Mouse (Mus musculus) inflammation-experienced regulatory T-cells, adult 6 months (primary cell): ENCODE results near the gene Lrrc46. TPM values are rescaled to one million over a fixed set of nuclear protein-coding genes. Genes with fewer than 3 reads are reported as not detected.
A peak's percentile ranks its signal among the peaks of the same experiment; 100 is the strongest.

ENCODE experiments used
- ATAC-seq: one replicate; pipeline ENCODE4 v1.8.0; 2017
- polyA plus RNA-seq, 3 experiments: library from polyadenylated mRNA; unstranded; fragments of 100-300 nt; shearing (Covaris generic); gene quantifications; one replicate each; pipeline ENCODE4 v1.2.1; 2017

Gene Lrrc46
- polyA plus RNA-seq, 3 experiments from 2014 or later, result not detected

DNA sequence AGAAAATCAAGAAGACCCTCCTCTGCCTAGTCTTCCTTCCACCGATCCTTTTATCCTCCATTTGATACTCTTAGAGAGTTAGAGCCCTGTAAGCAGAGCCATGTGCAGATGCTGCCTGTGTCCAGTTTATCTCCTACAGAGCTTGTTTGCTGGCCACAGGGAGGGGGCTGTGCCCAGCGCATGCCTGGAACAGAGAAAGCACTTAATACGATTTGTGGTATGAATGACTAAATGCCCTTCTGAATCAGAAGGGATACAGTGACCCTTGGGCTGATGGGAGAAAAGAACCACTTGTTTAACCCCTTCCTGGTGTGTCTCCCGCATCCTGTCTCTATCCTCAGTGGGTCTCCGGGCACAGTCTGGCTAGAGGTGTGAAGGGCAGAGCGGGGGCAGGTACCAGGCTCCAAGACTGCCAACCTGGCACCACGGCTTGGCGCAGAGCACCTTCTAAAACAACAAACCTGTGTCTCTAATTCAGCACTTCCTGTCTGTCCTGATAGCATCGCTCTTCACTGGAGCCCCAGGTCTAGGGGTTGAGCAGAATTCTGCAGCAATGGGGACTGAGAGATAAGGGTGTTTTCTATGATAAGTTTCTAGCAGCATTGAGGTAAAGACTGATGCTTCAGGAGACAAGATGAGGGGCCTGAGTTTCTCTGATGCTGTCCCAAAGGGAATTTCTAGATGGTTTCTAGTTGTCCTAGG lies 34.0 kb downstream of the Lrrc46 start:
- ATAC-seq, result peak; percentile 87

DNA sequence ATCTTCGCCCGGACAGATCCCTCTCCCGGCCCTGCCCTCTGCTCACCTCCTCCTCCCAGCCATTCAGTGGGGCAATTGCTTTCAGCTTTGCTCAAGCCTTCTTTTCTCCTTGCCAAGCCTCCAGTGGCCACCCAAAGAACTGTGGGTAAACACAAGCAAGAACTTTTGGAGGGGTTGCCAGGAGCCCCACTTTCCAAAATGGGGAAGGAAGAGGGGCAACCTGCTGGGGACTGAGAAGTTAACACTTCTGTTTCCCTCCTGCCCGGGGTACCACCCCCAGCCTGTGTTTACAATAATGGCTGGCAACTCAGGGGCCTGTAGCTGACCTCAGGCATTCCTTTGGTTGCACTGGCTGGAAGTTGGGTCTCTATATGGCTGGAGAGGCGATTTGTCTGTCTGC lies 38.0 kb downstream of the Lrrc46 start:
- no peak for ATAC-seq

DNA sequence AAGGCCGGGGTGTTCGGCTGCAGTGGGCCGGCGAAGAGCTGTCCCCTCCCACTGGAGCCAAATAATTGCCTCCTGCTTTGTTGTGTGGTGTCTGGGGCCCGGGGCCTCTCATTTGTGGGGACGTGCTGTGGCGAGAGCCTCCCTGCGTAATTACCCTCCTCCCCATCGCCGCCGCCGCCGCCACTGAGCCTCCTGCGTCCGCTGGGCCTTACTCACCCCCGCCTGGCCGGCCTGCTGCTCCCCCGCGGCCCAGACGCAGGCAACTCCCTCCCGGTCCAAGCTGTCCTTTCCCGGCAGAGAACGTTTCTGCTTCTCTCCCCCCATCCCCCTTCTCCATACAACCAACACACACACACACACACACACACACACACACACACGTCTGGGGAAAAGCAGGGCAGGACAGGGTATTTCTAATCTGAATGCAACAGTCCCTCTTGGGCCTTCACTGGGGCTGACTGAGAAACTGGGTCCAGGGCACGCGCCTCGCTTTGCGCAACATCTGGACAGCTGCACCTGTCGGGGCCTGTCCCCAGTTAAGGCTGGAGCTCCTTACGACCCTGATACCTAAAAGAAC lies 43.7 kb downstream of the Lrrc46 start:
- no peak for ATAC-seq

DNA sequence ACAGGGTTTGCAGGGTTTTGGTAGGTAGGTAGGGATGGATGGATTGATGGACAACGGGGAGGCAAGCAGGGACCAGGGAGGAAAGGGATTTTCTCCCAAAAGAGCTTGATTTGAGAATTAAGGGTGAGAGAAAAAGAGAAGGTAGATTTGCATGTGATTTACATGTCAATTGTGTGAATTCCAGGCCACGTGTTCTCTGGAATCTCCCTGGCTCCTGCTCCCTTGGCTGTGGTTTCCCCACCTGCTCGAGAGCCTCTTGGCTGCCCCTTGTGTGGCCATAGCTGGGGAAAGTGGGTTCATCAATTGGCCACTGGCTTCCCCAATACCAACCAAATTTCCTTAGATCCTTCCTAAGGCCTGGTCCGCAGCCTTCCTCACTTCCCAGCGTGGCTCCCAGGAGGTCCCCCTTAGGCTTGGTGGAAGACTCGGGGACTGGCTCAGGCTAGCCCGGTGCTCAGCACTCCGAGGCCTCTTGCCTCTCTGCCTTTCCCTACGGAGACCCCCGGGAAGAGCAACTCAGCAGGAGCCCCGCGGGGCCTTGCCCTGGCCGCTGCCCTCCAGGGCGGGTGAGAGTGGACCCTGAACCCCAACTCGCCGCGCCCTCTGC lies 44.3 kb downstream of the Lrrc46 start:
- ATAC-seq, result peak; percentile 18

DNA sequence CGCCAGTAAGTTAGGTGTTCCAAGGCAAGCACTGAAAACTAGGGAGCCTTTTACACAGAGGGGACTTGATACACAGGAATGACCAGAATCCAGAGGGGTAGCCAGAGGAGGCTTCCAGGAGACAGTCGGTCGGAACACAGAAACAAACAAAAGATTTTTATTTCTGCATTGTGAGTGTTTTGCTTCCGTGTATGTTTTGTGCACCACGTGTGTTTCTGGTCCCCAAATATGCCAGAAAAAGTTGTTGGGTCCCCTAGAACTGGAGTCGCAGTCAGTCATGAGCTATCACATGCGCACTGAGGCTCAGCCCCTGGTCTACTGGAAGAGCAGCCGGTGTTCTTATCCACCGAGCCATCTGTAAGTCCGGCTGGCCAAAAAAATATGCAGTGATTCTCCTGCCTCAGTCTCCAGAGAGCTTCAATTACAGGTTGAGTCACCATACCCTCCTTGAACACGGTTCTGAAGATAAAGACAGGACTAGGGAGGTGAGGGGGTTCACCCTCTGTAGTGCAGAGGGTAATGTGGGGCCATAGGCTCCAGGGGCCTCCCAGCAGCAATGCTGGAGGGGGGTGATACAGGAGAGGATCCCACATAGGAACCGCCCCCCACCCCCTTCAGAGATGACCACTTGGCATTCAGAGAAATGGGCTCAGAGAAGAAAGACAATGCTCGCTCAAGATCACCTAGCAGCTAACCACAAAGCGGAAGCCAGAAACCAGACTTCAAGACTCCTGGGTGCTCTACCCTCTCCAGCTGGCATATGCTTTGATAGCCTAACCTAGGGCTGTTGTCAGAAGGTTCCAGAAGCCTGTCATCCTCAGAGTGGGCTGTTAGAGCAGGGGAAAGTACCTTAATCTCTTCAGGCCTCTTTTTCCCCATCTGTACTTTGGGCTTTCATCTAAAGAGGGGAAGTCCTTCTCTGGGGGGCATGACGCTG lies 45.1 kb downstream of the Lrrc46 start:
- peak; percentile 95 for ATAC-seq

DNA sequence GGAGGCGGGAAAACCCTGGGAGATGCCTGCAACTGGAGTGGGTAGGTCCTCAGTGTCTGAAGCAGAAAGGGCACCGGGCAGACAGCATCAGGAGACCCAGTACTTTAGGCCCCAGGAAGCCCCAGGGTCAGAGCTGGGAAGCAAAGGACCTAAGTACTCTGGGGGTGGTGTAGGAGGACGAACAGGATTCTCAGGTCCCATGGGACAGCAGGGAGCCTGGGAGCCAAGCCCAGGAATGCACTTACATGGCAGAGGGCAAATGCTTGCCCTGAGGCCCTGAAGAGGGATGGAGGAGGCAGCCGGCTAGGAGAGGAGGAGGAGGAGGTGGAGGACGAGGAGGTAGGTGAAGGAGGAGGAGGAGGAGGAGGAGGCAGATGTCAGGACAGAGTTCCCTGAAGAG lies 46.2 kb downstream of the Lrrc46 start:
- no peak for ATAC-seq

DNA sequence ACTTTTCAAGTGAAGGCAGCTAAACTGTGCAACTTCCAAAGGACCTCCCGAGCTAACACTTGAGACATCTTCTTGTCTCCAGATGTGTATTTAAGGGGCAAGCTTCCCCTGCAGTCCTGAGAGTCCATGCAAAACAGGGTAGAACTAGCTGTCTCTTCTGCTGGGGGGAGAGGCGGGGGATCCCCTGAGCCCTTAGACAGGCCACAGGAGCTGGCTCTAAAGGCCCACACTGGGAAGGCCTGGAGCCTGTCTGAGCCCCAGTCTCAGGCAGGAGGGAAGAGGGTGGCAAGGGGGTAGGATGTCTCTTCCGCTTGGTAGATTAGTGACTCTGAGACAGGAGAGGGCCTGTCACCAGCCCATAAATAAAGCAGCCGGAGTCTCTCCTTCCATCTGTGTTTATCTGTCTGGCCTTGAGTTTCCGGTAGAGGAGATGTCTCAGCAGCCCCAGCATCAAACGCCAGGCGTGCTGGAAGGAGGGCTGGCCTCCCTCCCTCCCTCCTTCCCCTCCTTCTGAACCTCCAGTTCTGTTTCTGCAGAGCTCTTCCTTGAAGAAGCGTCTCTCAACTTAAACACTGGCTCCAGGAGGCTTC lies 48.4 kb downstream of the Lrrc46 start:
- ATAC-seq, result peak; percentile 6

DNA sequence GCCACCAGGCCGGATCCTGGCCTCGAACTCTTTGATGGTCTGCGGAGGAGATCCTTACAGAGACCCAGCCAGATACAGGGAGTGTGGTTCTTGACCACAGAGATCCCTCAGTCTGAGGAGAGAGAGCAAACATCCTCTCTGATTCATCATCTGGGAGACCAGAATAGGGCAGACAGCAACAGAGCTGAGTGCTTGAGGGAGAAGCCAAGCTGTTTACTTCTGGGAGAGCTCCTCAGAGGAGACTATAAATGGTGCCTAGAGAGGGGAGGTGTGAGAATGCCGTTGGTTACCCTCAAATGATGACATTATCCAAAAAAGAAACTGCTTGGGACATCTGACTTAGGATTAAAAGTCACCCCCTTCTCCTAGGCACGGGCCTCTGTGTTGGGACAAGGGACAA lies 49.7 kb downstream of the Lrrc46 start:
- ATAC-seq, result no peak

DNA sequence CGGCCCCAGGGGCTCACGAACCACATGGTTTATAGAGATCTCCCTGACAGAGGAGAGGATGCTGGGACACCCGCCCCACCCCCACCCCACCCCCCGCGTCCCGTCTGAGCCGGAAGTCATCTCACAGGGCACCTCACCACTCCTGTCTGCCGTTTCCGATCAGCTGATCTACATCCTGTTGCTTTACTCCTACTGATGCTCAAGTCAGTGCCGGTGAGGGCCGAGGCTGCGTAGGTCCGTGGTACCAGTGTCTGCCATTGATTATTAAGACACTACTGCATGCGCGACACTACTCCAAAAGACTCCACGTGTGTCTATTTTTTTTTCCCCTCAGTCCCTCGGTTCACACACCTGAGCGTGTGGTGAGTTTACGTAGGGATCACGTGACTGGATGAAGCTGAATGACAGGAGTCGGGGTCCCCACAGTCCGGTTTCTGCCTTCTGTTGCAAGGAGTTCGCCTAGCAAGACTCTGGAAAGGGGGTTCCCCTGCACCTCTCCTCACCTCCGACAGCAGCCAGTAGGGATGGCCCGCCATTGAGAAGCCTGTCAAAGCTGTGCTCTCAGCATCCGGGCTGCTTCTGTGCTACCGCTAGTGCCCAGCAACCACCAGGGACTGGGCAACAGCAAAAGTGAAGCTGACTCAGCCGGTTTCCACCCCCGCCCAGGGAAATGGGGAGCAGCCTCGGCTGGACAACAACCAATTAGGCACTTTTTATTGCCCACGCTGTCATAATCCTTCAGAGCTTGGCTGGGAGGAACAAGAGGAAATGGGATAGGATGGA lies 53.1 kb downstream of the Lrrc46 start:
- ATAC-seq, result peak; percentile 93

DNA sequence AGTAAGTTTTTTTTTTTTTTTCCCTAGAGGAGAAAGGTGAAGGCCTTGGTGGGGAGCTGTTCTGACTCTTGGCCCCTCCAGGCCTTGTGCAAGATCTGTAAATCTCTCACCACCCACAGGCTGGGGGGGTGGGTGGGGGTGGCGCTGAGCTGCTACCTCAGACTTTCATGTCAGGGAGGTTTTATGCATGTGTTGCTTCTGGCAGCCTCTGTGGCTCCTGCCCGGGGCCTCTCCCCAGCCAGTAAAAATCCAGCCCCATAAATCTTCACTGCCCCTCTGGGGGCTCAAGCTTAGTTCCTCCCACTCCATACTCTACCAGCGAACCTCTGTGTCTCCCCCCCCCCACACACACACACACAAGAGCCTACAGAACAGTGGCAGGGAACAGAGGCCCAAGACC lies 54.7 kb downstream of the Lrrc46 start:
- no peak for ATAC-seq

DNA sequence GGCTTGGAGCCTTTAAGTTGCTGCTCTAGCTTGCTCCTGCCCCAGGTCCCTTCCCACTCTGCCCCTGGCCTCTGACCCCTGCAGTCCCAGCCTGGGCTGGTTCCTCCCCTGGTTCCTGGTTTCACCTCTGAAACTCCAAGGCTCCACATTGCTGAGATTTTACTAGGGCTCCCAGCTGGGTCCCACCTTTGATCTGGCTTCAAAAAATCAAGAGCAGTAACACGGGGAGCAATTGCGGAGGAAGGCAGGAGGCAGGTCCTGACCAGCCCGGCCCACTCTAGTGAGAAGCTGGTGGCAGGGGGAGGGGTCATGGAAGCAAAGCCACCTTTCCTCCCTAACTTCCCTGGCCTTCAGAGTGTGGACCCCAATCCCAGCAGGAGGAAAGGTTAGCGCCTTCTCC lies 56.3 kb downstream of the Lrrc46 start:
- ATAC-seq, result no peak

Other genes starting within 250 kb of the Lrrc46 start
- gene Nfe2l1, start 211.4 kb downstream of the Lrrc46 start, polyA plus RNA-seq, result 10 to 100 TPM; 17.8 to 21.4 (median 20.7) TPM
- gene Copz2, start 191.5 kb downstream of the Lrrc46 start, polyA plus RNA-seq, result not detected
- gene Cdk5rap3, start 124.9 kb downstream of the Lrrc46 start, polyA plus RNA-seq, result 100 to 1,000 TPM in 1 of 3 experiments, 10 to 100 TPM in 2; 93.2 to 124 (median 96.9) TPM
- under 1 TPM; 0.21 to 0.62 (median 0.40) TPM for gene Prr15l, start 113.3 kb downstream of the Lrrc46 start, polyA plus RNA-seq
- 10 to 100 TPM; 19.0 to 35.1 (median 30.7) TPM for gene Pnpo, start 97.4 kb downstream of the Lrrc46 start, polyA plus RNA-seq
- 10 to 100 TPM; 20.4 to 24.7 (median 20.9) TPM for gene Sp2, start 58.4 kb downstream of the Lrrc46 start, polyA plus RNA-seq
- gene Sp6, start 28.0 kb downstream of the Lrrc46 start, polyA plus RNA-seq, result 1 to 10 TPM in 1 of 3 experiments, under 1 TPM in 1, not detected in 1; 0.19 to 2.7 TPM
- gene Scrn2, start 11.5 kb downstream of the Lrrc46 start, polyA plus RNA-seq, result 1 to 10 TPM; 6.2 to 8.8 (median 6.5) TPM
- gene Mrpl10, start 153 bp upstream of the Lrrc46 start, polyA plus RNA-seq, result 10 to 100 TPM; 61.1 to 66.7 (median 63.2) TPM
- 10 to 100 TPM; 22.8 to 30.5 (median 25.3) TPM for gene Osbpl7, start 9.2 kb upstream of the Lrrc46 start, polyA plus RNA-seq
- 10 to 100 TPM in 1 of 3 experiments, 1 to 10 TPM in 2; 3.4 to 20.9 (median 3.6) TPM for gene Tbx21, start 73.9 kb upstream of the Lrrc46 start, polyA plus RNA-seq
- gene Tbkbp1, start 110.1 kb upstream of the Lrrc46 start, polyA plus RNA-seq, result under 1 TPM in 2 of 3 experiments, not detected in 1; 0.21 to 0.44 TPM
- gene Kpnb1, start 146.5 kb upstream of the Lrrc46 start, polyA plus RNA-seq, result 10 to 100 TPM; 24.7 to 41.5 (median 26.2) TPM
- gene Npepps, start 239.2 kb upstream of the Lrrc46 start, polyA plus RNA-seq, result 10 to 100 TPM; 23.4 to 47.0 (median 45.1) TPM